Mouse (Mus musculus) ES-E14 (cell line): ENCODE data around the gene Mbnl1. TPM values are rescaled to one million over a fixed set of nuclear protein-coding genes. Genes with fewer than 3 reads are reported as not detected.

ENCODE experiments used
- DNase-seq: peaks from one replicate; pipeline ENCODE4 v3.0.0-alpha.2; 2013; ENCODE audit warnings: low read depth, low spot score
- H3K27ac ChIP-seq: 2 replicates; pipeline ENCODE4 v1.5.1; 2012; ENCODE audit warnings: low read depth, mild to moderate bottlenecking, low read length, moderate library complexity, mixed read lengths; ENCODE audit not compliant: poor library complexity, insufficient read depth, severe bottlenecking
- H3K36me3 ChIP-seq: 2 replicates; pipeline ENCODE4 v1.6.1; 2012; ENCODE audit warnings: mild to moderate bottlenecking, low read length, moderate library complexity, mixed read lengths; ENCODE audit not compliant: control insufficient read depth, poor library complexity, insufficient read depth, severe bottlenecking
- H3K4me1 ChIP-seq, 2 experiments: fragments of 150-350 bp in 1 of 2; sonication (generic) in 1 of 2; 2 replicates each; pipeline ENCODE4 v1.6.1; 2012; ENCODE audit warnings: low read length in 2 of 2, mild to moderate bottlenecking in 1 of 2, mixed read lengths in 1 of 2; ENCODE audit not compliant: control insufficient read depth in 2 of 2, insufficient read depth in 2 of 2, poor library complexity in 1 of 2
- H3K4me3 ChIP-seq, 2 experiments: fragments of 150-350 bp in 1 of 2; sonication (generic) in 1 of 2; 2 replicates each; pipeline ENCODE4 v1.5.1; 2012; ENCODE audit warnings: low read length in 2 of 2, low read depth in 1 of 2, mild to moderate bottlenecking in 1 of 2, mixed read lengths in 1 of 2; ENCODE audit not compliant: insufficient read depth in 1 of 2, poor library complexity in 1 of 2, severe bottlenecking in 1 of 2
- H3K9ac ChIP-seq: 2 replicates; pipeline ENCODE4 v1.6.1; 2012; ENCODE audit warnings: low read depth, mild to moderate bottlenecking, low read length, mixed read lengths; ENCODE audit not compliant: poor library complexity, insufficient read depth, severe bottlenecking
- H3K9me3 ChIP-seq: fragments of 150-350 bp; sonication (generic); 2 replicates; pipeline ENCODE4 v1.6.1; 2012; ENCODE audit warnings: low read depth, mild to moderate bottlenecking, low read length; ENCODE audit not compliant: control insufficient read depth, insufficient read depth
- CHD2 ChIP-seq: IDR thresholded peaks from 2 replicates; pipeline ENCODE4 v1.6.1; 2014; ENCODE audit warnings: mild to moderate bottlenecking, low read depth, low read length, inconsistent platforms
- HCFC1 ChIP-seq: IDR thresholded peaks from 2 replicates; pipeline ENCODE4 v1.6.1; 2012; ENCODE audit warnings: low read length, inconsistent platforms, borderline replicate concordance; ENCODE audit not compliant: insufficient read depth
- MAFK ChIP-seq: IDR thresholded peaks from 2 replicates; pipeline ENCODE4 v1.6.1; 2014; ENCODE audit warnings: mild to moderate bottlenecking, low read depth, low read length, inconsistent platforms; ENCODE audit not compliant: insufficient read depth
- ZC3H11A ChIP-seq: IDR thresholded peaks from 2 replicates; pipeline ENCODE4 v1.6.1; 2012; ENCODE audit warnings: low read depth, mild to moderate bottlenecking, inconsistent platforms, low read length, borderline replicate concordance
- ZNF384 ChIP-seq: IDR thresholded peaks from 2 replicates; pipeline ENCODE4 v1.6.1; 2012; ENCODE audit warnings: low read depth, low read length, inconsistent platforms
- in situ Hi-C, 2 experiments: fragments of 600-800 bp; cut with MboI; formaldehyde crosslinking; loops; one replicate each; pipeline ENCODE4 v1.15.1; 2025; ENCODE audit warnings: low sequenced_read_pairs in 2 of 2, inconsistent platforms in 1 of 2; ENCODE audit not compliant: unreplicated experiment in 2 of 2
- total RNA-seq: library from RNA; depleted of rRNA; stranded (reverse); fragments of 300-350 nt; gene quantifications from 2 replicates; pipeline ENCODE4 v1.2.3, GENCODE M21; 2012

The Mbnl1 gene
- total RNA-seq, 1 experiment: 27.0 TPM

GRCm38 (mm10) chr3:60568171-60568684 is 95.6 kb downstream of the Mbnl1 start:
- Histone ChIP-seq H3K9me3 (no peaks in the 10 kb centered on the region), H3K4me3 (no peak overlapping the region), H3K27ac (no peak overlapping the region), H3K4me1 (peaks cover 2% of the 10 kb centered on the region in 2 experiments; a peak in 1 of 4 replicates), H3K9ac (no peak overlapping the region), H3K36me3 (no peaks in the 10 kb centered on the region)
- no peak for DNase-seq
- TF ChIP-seq CHD2: no peak
- no peak for TF ChIP-seq ZNF384
- TF ChIP-seq ZC3H11A: no peak
- no peak for TF ChIP-seq MAFK
- no peak for TF ChIP-seq HCFC1
- in situ Hi-C loops: no loop called here

DNA sequence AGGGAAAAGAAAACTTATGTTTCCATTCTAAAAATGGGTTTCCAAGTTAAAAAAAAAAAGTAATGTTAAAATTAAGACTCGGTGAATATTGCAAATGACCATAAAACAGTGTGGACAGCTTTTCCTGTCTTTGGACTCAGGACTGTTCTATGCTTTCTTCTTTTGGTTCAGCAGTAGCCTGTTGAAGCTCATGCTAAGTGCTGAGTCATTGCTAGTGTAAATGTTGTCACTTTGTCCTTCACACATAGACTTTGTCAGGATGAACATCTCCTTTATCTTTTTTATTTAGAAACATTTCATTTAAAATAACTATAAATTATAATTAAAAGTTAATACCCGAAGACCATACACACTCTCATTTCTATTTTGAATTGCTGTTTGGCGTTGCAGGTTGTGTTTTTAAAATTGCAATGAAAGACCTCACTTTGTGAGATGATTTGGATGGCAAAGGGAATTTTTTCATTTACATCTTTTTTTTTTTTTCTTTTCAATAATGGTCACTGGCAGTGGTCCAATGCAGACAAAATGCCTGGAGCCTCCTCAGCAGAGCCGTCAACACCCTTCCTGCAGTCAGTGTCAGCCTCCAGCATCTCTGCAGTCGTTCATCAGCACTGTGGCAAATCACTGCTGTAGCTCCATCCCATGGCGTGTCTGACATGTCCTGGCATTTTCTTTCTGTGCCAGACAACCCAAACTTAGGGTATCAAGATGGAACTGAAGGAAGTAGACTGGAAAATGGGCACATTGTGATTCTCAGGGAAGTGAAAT is 96.4 kb downstream of the Mbnl1 start:
- H3K9ac ChIP-seq: no peak overlapping the region
- H3K4me3 ChIP-seq: no peak overlapping the region
- no peak overlapping the region for H3K27ac ChIP-seq
- H3K9me3 ChIP-seq: no peaks in the 10 kb centered on the region
- peak; percentile 50; the same call in 1 of the 2 replicates for TF ChIP-seq MAFK
- TF ChIP-seq HCFC1: no peak
- DNase-seq: no peak
- in situ Hi-C loops: no loop called here
- H3K36me3 ChIP-seq: no peaks in the 10 kb centered on the region
- peaks cover 2% of the 10 kb centered on the region in 2 experiments; a peak in 1 of 4 replicates for H3K4me1 ChIP-seq

- DNase-seq: no peak
- no peak overlapping the region for H3K9ac ChIP-seq
- H3K36me3 ChIP-seq: no peaks in the 10 kb centered on the region
- peaks cover 2% of the 10 kb centered on the region in 2 experiments; a peak in 1 of 4 replicates for H3K4me1 ChIP-seq
- no peak overlapping the region for H3K27ac ChIP-seq
- H3K4me3 ChIP-seq: no peak overlapping the region
- H3K9me3 ChIP-seq: no peaks in the 10 kb centered on the region
- TF ChIP-seq MAFK: no peak
- no peak for TF ChIP-seq ZNF384
- no peak for TF ChIP-seq HCFC1
- in situ Hi-C loops: no loop called here
Observed at GRCm38 (mm10) chr3:60569781-60570180, 97.2 kb downstream of the Mbnl1 start.

DNA sequence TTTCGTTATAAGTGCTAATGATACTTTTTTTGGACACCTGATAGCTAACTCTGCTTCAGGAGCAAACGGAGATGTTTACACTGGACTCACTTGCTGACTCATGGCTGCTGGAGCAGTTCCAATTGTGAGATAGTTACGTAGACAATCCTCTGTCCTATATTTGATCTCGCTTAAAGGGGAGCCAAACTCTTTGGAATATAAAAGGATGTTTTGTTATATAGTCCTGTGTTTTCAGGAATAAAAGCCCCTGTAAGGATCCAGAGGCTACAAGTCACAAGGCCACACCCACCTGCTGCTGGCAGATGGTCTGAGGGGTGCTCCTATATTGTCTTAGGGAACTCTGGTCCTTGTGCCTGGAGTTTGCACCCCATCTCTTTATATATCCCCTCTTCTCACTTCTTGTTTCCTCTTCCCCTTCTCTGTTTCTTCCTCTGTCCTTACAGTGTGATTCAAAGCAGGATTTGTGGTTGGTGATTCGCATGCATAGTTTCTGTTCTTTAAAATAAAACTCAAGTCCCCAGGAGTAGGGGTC is 97.9 kb downstream of the Mbnl1 start:
- no peak for DNase-seq
- in situ Hi-C loops: no loop called here

GRCm38 (mm10) chr3:60571493-60571892 is 98.9 kb downstream of the Mbnl1 start:
- Histone ChIP-seq H3K27ac (no peak overlapping the region), H3K4me3 (no peak overlapping the region), H3K9me3 (no peaks in the 10 kb centered on the region), H3K9ac (no peak overlapping the region), H3K4me1 (peaks cover 2% of the 10 kb centered on the region in 2 experiments; a peak in 1 of 4 replicates), H3K36me3 (no peaks in the 10 kb centered on the region)
- in situ Hi-C loops: no loop called here
- TF ChIP-seq MAFK (no peak), ZC3H11A (no peak), CHD2 (no peak)
- no peak for DNase-seq

More for the DNA sequence above, 97.9 kb downstream of the Mbnl1 start:
- Histone ChIP-seq H3K36me3 (no peaks in the 10 kb centered on the region), H3K4me3 (no peak overlapping the region), H3K4me1 (peaks cover 2% of the 10 kb centered on the region in 2 experiments; a peak in 1 of 4 replicates), H3K9ac (no peak overlapping the region), H3K9me3 (no peaks in the 10 kb centered on the region), H3K27ac (no peak overlapping the region)
- no peak for TF ChIP-seq HCFC1
- peak; percentile 57; the same call in 1 of the 2 replicates for TF ChIP-seq MAFK
